Mouse (Mus musculus): ENCODE data around the gene Gnmt.

DNA sequence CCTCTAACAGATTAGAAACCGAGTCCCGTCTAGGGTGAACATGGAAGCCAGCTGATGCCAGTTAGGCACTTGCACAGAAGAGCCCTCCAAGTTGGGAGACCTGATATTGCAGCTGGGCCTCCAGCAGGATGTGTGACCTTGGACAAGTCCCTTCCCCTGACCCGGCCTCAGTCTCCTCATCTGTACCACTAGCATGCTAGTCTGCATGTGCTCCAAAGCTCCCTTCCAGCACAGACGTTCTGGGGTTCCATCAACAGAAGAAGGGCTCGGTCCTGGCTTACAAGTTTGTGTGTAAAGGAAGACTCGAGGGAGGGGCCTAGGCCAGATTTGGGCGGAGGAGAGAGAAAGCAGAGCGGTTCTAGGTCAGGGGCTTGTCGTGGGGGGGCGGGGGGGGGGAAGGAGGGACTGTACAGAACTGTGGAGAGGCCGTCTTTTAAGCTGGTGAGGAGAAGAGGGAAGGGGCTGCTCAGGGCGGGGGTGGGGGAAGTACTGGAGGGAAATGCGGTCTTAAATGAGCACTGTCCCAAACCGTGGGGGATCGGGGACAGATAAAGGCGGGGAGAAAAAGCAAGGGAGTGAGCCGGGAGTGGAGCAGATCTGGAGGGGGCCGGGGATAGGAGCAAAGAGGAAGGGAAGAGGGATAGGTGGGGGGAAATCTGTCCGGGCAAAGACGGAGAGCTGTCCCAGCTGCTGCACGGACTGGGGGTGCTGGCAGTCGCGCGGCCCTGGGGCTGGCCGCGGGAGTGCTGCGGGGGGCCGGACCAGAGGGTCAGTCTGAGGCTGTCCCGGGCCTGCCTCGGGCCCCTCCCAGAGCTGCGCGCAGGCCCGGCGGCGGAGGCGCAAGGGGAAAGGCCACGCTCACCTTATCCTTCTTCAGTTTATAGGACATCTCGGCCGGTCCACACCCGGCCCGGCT lies 24.7 kb downstream of the Gnmt start:
- TF ChIP-seq RAD21 (IDR thresholded peaks at IDR 0.05; ENCODE audit: low read depth, low read length) (no peak), CTCF (conservative IDR thresholded peaks at IDR 0.05 in 1 of 2, IDR thresholded peaks at IDR 0.05 in 1 of 2; ENCODE audit: low read depth in 2 of 2, low read length in 2 of 2) (no peak), POLR2A (IDR thresholded peaks at IDR 0.05; ENCODE audit: low read depth, low read length) (no peak), E2F4 (IDR thresholded peaks at IDR 0.05; ENCODE audit: insufficient replicate concordance, low read depth, low read length) (no peak), RCOR1 (conservative IDR thresholded peaks at IDR 0.05; ENCODE audit: low read depth, low read length) (no peak), POLR2AphosphoS2 (IDR thresholded peaks at IDR 0.05; ENCODE audit: low read depth, low read length) (no peak), HCFC1 (IDR thresholded peaks at IDR 0.05; ENCODE audit: low read depth, low read length) (no peak), SIN3A (IDR thresholded peaks at IDR 0.05; ENCODE audit: low read length) (no peak), MXI1 (IDR thresholded peaks at IDR 0.05; ENCODE audit: low read depth, low read length) (no peak), MAX (IDR thresholded peaks at IDR 0.05; ENCODE audit: low read length) (no peak), USF1 (IDR thresholded peaks at IDR 0.05; ENCODE audit: low read depth, low read length) (no peak), ZMIZ1 (IDR thresholded peaks at IDR 0.05; ENCODE audit: low read depth, low read length) (no peak)

Data from CH12.LX (cell line).